Mouse (Mus musculus): ENCODE measurements around the gene Clk3.

GRCm38 (mm10) chr9:57757578-57757977 is 8.1 kb downstream of the Clk3 start:
- TF ChIP-seq POLR2A (IDR thresholded peaks at IDR 0.05; ENCODE audit: control insufficient read depth, low read depth, low read length): no peak
- no peak for TF ChIP-seq CTCF (IDR thresholded peaks at IDR 0.05; ENCODE audit: control insufficient read depth, insufficient read depth, insufficient replicate concordance, low read depth, low read length)
